Mouse (Mus musculus) small intestine, adult 2 months (tissue): Measurements from ENCODE around the gene Igfbp7.

ENCODE experiments used
- CTCF ChIP-seq: fragments of 200-500 bp; IDR thresholded peaks from 2 replicates; pipeline ENCODE4 v1.5.1; 2012; ENCODE audit warnings: low read depth, mild to moderate bottlenecking, control low read depth, inconsistent platforms, low read length, moderate library complexity, mixed read lengths; ENCODE audit not compliant: insufficient replicate concordance, insufficient read length; ENCODE audit errors: extremely low read depth
- POLR2A ChIP-seq: fragments of 200-500 bp; IDR thresholded peaks from 2 replicates; pipeline ENCODE4 v1.6.1; 2012; ENCODE audit warnings: low read depth, mild to moderate bottlenecking, control low read depth, inconsistent platforms, low read length, moderate library complexity

- TF ChIP-seq CTCF (no peak), POLR2A (no peak)
These were observed 25.7 kb upstream of the Igfbp7 start for GRCm38 (mm10) chr5:77433561-77433960.
